Mouse (Mus musculus): ENCODE measurements around the gene Olfr38. TPM values are rescaled to one million over a fixed set of nuclear protein-coding genes. Genes with fewer than 3 reads are reported as not detected.

Olfr38 gene
- total RNA-seq (2014; fragmentation: Nextera tagmentation) (not detected in 2 replicates), total RNA-seq (2017) (not detected in 2 replicates)

GRCm38 (mm10) chr6:42756104-42756503, at the start of gene Olfr38:
Gene Olfr38, plus strand, starts transcription at chr6:42756404.
- ATAC-seq (replicated peaks; ENCODE audit: low FRiP score, low TSS enrichment, poor library complexity, severe bottlenecking), result no peak

GRCm38 (mm10) chr6:42709291-42710211, 46.7 kb upstream of the Olfr38 start, which contains the start of gene Tcaf1:
Gene Tcaf1, minus strand, starts transcription at chr6:42710088.
- ATAC-seq (replicated peaks; ENCODE audit: low FRiP score, low TSS enrichment, poor library complexity, severe bottlenecking), result no peak

GRCm38 (mm10) chr6:42714668-42715067, 41.5 kb upstream of the Olfr38 start:
- no peak for ATAC-seq (replicated peaks; ENCODE audit: low FRiP score, low TSS enrichment, poor library complexity, severe bottlenecking)

DNA sequence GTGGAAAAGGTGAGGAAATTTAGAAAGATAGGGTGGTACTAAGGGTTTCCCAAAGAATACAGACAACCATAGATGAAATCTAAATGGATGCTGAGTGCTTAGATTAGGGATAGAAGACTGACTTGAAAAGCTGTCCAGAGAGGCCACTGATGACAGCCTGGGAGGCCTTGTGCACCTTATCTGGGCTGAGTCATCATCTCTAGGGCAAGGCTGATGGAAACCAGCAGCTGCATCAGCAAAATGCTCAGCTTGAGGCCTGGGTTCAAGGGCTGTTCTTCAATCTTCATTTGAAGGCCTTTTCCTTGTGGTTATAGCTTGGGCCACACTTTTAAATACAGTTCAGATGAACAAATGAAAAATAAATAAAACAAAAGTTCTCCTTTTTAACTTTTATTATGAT, 38.2 kb upstream of the Olfr38 start:
- ATAC-seq (replicated peaks; ENCODE audit: low FRiP score, low TSS enrichment, poor library complexity, severe bottlenecking), result no peak

DNA sequence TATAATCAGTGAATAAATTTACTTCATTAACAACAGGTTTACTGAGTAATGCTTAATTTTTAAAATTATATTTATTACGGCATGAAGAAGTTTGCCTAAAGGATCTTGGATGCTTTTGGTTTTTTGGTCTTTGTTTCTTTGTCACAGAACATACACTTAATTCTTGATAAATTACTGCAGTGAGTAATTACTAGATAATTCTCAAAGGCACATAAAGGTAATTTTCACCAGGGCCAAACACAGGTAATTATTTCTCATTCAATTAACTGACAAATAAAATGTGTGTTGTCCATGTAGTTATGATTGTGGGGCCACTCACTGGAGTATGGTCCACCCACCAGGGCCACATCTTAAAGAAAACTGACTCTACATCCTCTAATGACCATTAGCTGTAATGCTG, 17.1 kb upstream of the Olfr38 start, which contains the start of gene Olfr453:
Gene Olfr453, plus strand, starts transcription at position 301 of the 400 bp plus-strand sequence.
- ATAC-seq (replicated peaks; ENCODE audit: low FRiP score, low TSS enrichment, poor library complexity, severe bottlenecking), result no peak

DNA sequence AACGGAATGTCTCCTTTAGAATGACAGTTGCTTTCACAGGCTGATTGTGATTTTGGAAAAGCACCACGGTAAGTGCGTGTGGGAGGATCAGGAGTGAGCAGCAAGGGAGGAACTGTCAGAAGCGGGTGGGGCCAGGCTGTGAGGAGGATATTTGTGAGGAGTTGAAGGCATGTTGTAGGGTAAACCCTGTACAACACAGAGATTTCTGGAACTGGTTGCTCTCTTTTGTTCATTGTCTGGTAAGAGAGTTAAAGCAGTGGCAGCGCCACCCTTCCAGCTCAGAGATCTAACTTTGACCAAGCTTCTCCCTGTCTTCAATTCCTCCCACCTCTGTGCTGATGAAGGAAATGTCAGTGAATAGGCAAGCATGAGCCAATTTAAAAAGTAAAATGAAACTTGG, 13.9 kb upstream of the Olfr38 start:
- ATAC-seq (replicated peaks; ENCODE audit: low FRiP score, low TSS enrichment, poor library complexity, severe bottlenecking), result no peak

DNA sequence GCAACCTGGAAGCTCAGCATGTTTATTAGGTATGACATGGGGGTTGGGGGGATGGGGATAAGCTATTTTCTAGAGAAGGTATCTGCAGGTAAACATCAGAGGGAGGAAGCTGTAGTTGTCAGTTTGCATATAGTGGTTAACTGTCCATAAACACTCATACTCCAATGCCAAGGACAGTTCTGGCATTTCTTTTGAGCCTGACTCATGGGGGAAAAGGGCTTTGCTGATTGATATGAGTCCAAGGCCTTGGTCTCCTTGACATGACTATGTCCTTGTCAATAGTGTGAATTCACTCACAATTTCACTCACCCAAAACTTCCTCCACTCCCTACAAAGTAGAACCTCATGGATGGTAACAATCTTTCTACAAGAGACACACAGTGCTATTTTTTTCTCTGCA, 8.4 kb upstream of the Olfr38 start:
- ATAC-seq (replicated peaks; ENCODE audit: low FRiP score, low TSS enrichment, poor library complexity, severe bottlenecking), result no peak

- no peak for ATAC-seq (replicated peaks; ENCODE audit: low FRiP score, low TSS enrichment, poor library complexity, severe bottlenecking)
Measured at GRCm38 (mm10) chr6:42777066-42777465, 20.9 kb downstream of the Olfr38 start.

DNA sequence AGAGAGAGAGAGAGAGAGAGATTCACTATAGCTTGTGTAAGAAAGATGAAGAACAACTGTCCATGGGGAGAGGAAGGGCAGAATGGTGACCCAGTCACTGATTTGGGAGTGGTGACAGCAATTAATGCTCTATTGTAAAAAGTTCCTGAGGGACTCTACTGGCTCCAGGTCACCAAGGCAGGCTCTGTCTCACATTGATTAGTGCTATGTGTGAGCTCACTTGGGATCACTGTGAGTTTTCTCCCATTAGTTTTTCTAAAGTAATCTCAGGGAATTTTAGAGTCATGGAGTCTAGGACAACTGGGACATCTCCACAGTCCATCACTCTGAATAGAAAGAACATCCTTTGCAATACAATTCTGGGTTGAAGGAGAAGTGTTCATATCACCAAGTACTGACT, 28.6 kb downstream of the Olfr38 start, which contains the start of gene Olfr452:
Gene Olfr452, plus strand, starts transcription at position 301 of the 400 bp plus-strand sequence.
- ATAC-seq (replicated peaks; ENCODE audit: low FRiP score, low TSS enrichment, poor library complexity, severe bottlenecking), result no peak

DNA sequence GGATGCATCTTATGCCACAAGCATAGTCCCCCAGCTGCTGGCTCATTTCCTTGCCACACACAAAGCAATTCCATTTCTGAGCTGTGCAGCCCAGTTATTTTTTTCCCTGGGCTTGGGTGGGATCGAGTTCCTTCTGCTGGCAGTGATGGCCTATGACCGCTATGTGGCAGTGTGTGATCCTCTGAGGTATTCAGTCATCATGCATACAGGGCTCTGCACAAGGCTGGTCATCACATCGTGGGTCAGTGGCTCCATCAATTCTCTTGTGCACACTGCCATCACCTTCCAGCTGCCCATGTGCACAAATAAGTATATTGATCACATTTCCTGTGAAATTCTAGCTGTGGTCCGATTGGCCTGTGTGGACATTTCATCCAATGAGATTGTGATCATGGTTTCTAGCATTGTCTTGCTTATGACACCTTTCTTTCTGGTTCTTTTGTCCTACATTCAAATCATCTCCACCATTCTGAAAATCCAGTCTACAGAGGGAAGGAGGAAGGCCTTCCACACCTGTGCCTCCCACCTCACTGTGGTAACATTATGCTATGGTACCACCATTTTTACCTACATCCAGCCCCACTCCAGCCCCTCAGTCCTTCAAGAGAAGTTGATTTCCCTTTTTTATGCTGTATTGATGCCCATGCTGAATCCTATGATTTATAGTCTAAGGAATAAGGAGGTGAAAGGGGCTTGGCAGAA, 34.2 kb downstream of the Olfr38 start:
- 0 out of 2 replicates have a peak, but pooled peaks have one; percentile 30 for ATAC-seq (replicated peaks; ENCODE audit: low FRiP score, low TSS enrichment, poor library complexity, severe bottlenecking)

GRCm38 (mm10) chr6:42790949-42791556, 34.8 kb downstream of the Olfr38 start:
- ATAC-seq (replicated peaks; ENCODE audit: low FRiP score, low TSS enrichment, poor library complexity, severe bottlenecking), result no peak

DNA sequence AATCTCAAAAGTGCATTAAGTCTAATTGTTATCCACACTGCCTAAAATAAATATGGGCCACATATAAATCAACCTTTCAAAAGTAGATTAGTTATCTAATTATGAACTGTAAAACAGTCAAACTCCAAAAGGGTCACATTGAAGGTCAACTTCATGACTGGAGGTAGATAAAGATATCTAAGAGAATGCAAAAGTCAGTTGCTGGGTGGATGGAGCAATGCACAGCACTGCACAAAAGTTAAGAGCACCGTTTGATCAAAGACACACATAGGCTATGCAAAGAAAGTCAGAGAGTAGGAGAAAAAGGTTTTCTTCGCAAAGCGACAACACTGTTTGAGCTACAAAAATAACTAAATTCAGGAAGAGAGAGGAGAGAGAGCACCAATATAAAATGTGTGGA, 38.8 kb downstream of the Olfr38 start:
- ATAC-seq (replicated peaks; ENCODE audit: low FRiP score, low TSS enrichment, poor library complexity, severe bottlenecking), result no peak

DNA sequence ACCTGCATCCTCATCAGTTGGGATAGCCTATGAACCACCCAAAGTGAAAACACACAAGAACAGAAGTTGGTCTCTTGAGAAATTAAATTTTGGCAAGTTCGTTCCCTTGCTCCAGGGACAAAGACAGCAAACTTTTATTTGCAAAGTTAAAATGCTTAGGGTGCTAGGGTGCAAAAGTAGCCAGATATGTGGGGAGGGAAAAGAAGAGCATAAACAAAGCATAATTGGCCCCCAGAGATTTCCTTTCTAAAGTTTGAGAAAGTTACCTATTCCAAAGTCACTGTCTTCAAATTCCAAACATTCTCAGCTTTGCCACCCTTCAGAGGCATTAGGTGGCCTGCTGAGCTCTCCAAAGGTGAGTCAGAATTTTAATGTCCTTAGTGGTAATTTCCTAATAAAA, 55.4 kb downstream of the Olfr38 start, which contains the start of gene Olfr450:
Gene Olfr450, plus strand, starts transcription at position 301 of the 400 bp plus-strand sequence.
- no peak for ATAC-seq (replicated peaks; ENCODE audit: low FRiP score, low TSS enrichment, poor library complexity, severe bottlenecking)

Other genes with a start within 250 kb of the Olfr38 start
- not detected in 2 replicates for gene Olfr455, start 208.8 kb upstream of the Olfr38 start, total RNA-seq (2014; fragmentation: Nextera tagmentation)
- gene Olfr455, start 208.8 kb upstream of the Olfr38 start, total RNA-seq (2017), result not detected in 2 replicates
- gene Tcaf3, start 158.7 kb upstream of the Olfr38 start, total RNA-seq (2014; fragmentation: Nextera tagmentation), result not detected in 2 replicates
- gene Tcaf3, start 158.7 kb upstream of the Olfr38 start, total RNA-seq (2017), result not detected in 2 replicates
- gene Tcaf2, start 111.2 kb upstream of the Olfr38 start, total RNA-seq (2014; fragmentation: Nextera tagmentation), result not detected in 2 replicates
- gene Tcaf2, start 111.2 kb upstream of the Olfr38 start, total RNA-seq (2017), result not detected in 2 replicates
- 0.35 and 1.1 TPM in 2 replicates for gene Tcaf1, start 46.3 kb upstream of the Olfr38 start, total RNA-seq (2014; fragmentation: Nextera tagmentation)
- gene Tcaf1, start 46.3 kb upstream of the Olfr38 start, total RNA-seq (2017), result 1.2 and 2.3 TPM in 2 replicates
- not detected in 2 replicates for gene Olfr453, start 17.0 kb upstream of the Olfr38 start, total RNA-seq (2014; fragmentation: Nextera tagmentation)
- not detected in 2 replicates for gene Olfr453, start 17.0 kb upstream of the Olfr38 start, total RNA-seq (2017)
- gene Olfr452, start 28.7 kb downstream of the Olfr38 start, total RNA-seq (2014; fragmentation: Nextera tagmentation), result not detected in 2 replicates
- gene Olfr452, start 28.7 kb downstream of the Olfr38 start, total RNA-seq (2017), result not detected in 2 replicates
- gene Olfr450, start 55.5 kb downstream of the Olfr38 start, total RNA-seq (2014; fragmentation: Nextera tagmentation), result not detected in 2 replicates
- not detected in 2 replicates for gene Olfr450, start 55.5 kb downstream of the Olfr38 start, total RNA-seq (2017)
- not detected in 2 replicates for gene Olfr449, start 78.0 kb downstream of the Olfr38 start, total RNA-seq (2014; fragmentation: Nextera tagmentation)
- not detected in 2 replicates for gene Olfr449, start 78.0 kb downstream of the Olfr38 start, total RNA-seq (2017)
- not detected in 2 replicates for gene Olfr448, start 134.0 kb downstream of the Olfr38 start, total RNA-seq (2014; fragmentation: Nextera tagmentation)
- not detected in 2 replicates for gene Olfr448, start 134.0 kb downstream of the Olfr38 start, total RNA-seq (2017)
- not detected in 2 replicates for gene Olfr447, start 152.5 kb downstream of the Olfr38 start, total RNA-seq (2014; fragmentation: Nextera tagmentation)
- gene Olfr447, start 152.5 kb downstream of the Olfr38 start, total RNA-seq (2017), result not detected in 2 replicates
- not detected in 2 replicates for gene Olfr446, start 165.0 kb downstream of the Olfr38 start, total RNA-seq (2014; fragmentation: Nextera tagmentation)
- gene Olfr446, start 165.0 kb downstream of the Olfr38 start, total RNA-seq (2017), result not detected in 2 replicates
- gene Olfr444, start 192.7 kb downstream of the Olfr38 start, total RNA-seq (2014; fragmentation: Nextera tagmentation), result not detected in 2 replicates
- gene Olfr444, start 192.7 kb downstream of the Olfr38 start, total RNA-seq (2017), result not detected in 2 replicates

Measured in megakaryocyte-erythroid progenitor cell, adult 5-6 weeks (primary cell).